Mouse (Mus musculus) brain, embryonic 14.5 days (tissue): Measurements from ENCODE around the gene Il4i1.

ENCODE experiments used
- CTCF ChIP-seq: fragments of 200-500 bp; IDR thresholded peaks from 2 replicates; pipeline ENCODE4 v1.5.1; 2012; ENCODE audit warnings: inconsistent platforms, mild to moderate bottlenecking, moderate library complexity, borderline replicate concordance; ENCODE audit not compliant: insufficient read depth, insufficient read length; ENCODE audit errors: extremely low read depth
- POLR2A ChIP-seq: fragments of 200-500 bp; IDR thresholded peaks from 2 replicates; pipeline ENCODE4 v1.6.1; 2012; ENCODE audit warnings: mild to moderate bottlenecking, inconsistent platforms, borderline replicate concordance; ENCODE audit not compliant: poor library complexity, insufficient read depth, insufficient read length, severe bottlenecking; ENCODE audit errors: extremely low read depth

DNA sequence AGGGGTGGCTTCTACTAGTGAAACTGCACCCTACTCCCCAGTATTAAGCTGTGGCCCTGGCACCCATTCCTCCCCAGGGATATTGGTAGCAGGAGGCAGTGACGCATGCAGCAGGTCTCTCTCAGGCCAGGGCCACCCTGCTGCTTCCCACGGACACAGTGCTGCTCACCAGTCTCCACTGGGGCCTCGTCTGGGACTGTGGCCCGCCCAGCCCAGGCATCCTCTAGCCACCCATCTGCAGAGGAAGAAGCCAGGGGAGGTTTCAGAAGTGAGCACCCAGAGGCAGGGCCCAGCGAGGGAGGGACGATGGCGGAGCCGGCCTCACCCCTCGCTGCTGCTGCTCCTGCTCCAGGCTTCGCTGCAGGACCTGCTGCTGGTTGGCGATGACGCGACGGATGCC, 47.0 kb downstream of the Il4i1 start:
- no peak for TF ChIP-seq CTCF
- no peak for TF ChIP-seq POLR2A
